Comparison of ENCODE assay signal across 13 mouse cellular contexts in the genomic region with DNA sequence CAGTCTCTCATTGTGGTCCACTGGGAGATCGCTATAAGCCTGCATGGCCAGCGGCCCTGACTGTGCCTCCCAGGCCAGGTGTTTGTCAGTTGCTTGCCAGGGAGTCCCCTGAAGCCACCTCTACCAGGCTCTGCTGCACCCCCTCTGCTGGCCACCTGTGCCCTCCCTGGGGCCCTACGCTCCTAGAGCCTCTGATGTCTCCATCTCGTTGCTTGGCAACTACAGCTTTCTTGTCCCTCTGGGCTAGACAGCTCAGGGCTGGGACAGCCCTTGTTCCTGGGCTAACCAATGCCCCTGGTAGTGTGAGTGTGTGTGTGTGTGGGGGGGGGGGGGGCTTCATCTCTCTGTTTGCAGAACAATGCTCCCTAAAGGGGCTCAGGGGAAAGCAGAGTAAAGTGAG. TPM values are rescaled to one million over a fixed set of nuclear protein-coding genes. Genes with fewer than 3 reads are reported as not detected.
A peak's percentile ranks its signal among the peaks of the same experiment; 100 is the strongest.
DNase-seq lines count a peak whose midpoint lies in the region; ATAC-seq lines count a peak whose summit lies in the region.
"Had no signal": no experiment of that assay in that cellular context is flagged by ENCODE, and none has a peak within 500 bp of the region (broad histone marks: within the 10 kb centered on the region; RNA-seq: fewer than 3 reads in every experiment).

No protein-coding gene starts in this region.

- DNase-seq in forebrain, embryonic 14.5 days (ENCODE audit: low spot score): no peak
- peak; percentile 67 to 68 for DNase-seq in thymus, postnatal 10 days (ENCODE audit: low spot score in 2 of 2)
- DNase-seq in urinary bladder, postnatal 10 days (ENCODE audit: low spot score): no peak
- DNase-seq in gastrocnemius, adult 8-10 months (ENCODE audit: low spot score in 2 of 2): no peak
- DNase-seq in left cerebral cortex, adult 11 months (ENCODE audit: low spot score): no peak
- DNase-seq: adrenal gland, adult 2 months; gastrocnemius, postnatal 36 days; heart, postnatal 14 days; layer of hippocampus, postnatal 36 days had no signal

- H3K4me2 ChIP-seq in kidney, embryonic 15.5 days: no peak overlapping the region
- no peak overlapping the region for H3K4me2 ChIP-seq in kidney, embryonic 16.5 days (replicated peaks; ENCODE audit: low read depth, low read length)
- H3K4me2 ChIP-seq in forebrain, embryonic 14.5 days (ENCODE audit: low read length): no peak overlapping the region
- no peak overlapping the region for H3K4me2 ChIP-seq in midbrain, embryonic 12.5 days (replicated peaks)

- H3K9me3 ChIP-seq in kidney, embryonic 15.5 days (replicated peaks): no peaks in the 10 kb centered on the region
- no peaks in the 10 kb centered on the region for H3K9me3 ChIP-seq in kidney, embryonic 16.5 days (ENCODE audit: low read length)
- no peaks in the 10 kb centered on the region for H3K9me3 ChIP-seq in forebrain, embryonic 14.5 days (replicated peaks; ENCODE audit: control insufficient read depth, low read length)
- H3K9me3 ChIP-seq in midbrain, embryonic 12.5 days: no peaks in the 10 kb centered on the region

- H3K27me3 ChIP-seq in kidney, embryonic 15.5 days: no peaks in the 10 kb centered on the region
- no peaks in the 10 kb centered on the region for H3K27me3 ChIP-seq in kidney, embryonic 16.5 days (ENCODE audit: insufficient read depth, low read length)
- H3K27me3 ChIP-seq in forebrain, embryonic 14.5 days (replicated peaks; ENCODE audit: control insufficient read depth, insufficient read depth, low read length): no peaks in the 10 kb centered on the region
- no peaks in the 10 kb centered on the region; the same call in 1 of the 2 replicates for H3K27me3 ChIP-seq in midbrain, embryonic 12.5 days

- H3K4me1 ChIP-seq in kidney, embryonic 15.5 days: no peaks in the 10 kb centered on the region
- H3K4me1 ChIP-seq in kidney, embryonic 16.5 days (ENCODE audit: insufficient read depth, low read length): no peaks in the 10 kb centered on the region
- no peaks in the 10 kb centered on the region for H3K4me1 ChIP-seq in forebrain, embryonic 14.5 days (ENCODE audit: control insufficient read depth, insufficient read depth, low read length)
- H3K4me1 ChIP-seq in midbrain, embryonic 12.5 days: peaks cover 19% of the 10 kb centered on the region

- H3K4me3 ChIP-seq in kidney, embryonic 15.5 days (replicated peaks): no peak overlapping the region
- no peak overlapping the region for H3K4me3 ChIP-seq in kidney, embryonic 16.5 days (ENCODE audit: low read length)
- no peak overlapping the region for H3K4me3 ChIP-seq in forebrain, embryonic 14.5 days (ENCODE audit: low read depth, low read length)
- H3K4me3 ChIP-seq in midbrain, embryonic 12.5 days: no peak overlapping the region

- no peak overlapping the region for H3K9ac ChIP-seq in kidney, embryonic 15.5 days
- no peak overlapping the region for H3K9ac ChIP-seq in kidney, embryonic 16.5 days (replicated peaks; ENCODE audit: low read length)
- H3K9ac ChIP-seq in forebrain, embryonic 14.5 days (ENCODE audit: low read length): no peak overlapping the region
- no peak overlapping the region for H3K9ac ChIP-seq in midbrain, embryonic 12.5 days (replicated peaks)
- H3K9ac ChIP-seq: liver, embryonic 14.5 days had no signal

- ATAC-seq in kidney, embryonic 15.5 days (replicated peaks; ENCODE audit: low FRiP score): 0 out of 2 replicates have a peak, but pooled peaks have one; percentile 40
- ATAC-seq in kidney, embryonic 16.5 days (ENCODE audit: low FRiP score, low TSS enrichment): no peak
- ATAC-seq in forebrain, embryonic 14.5 days: 0 out of 2 replicates have a peak, but pooled peaks have one; percentile 18
- ATAC-seq in midbrain, embryonic 12.5 days (ENCODE audit: low FRiP score, low read depth): peak; percentile 85; the same call in 1 of the 2 replicates

- H3K27ac ChIP-seq in kidney, embryonic 15.5 days: no peak overlapping the region
- H3K27ac ChIP-seq in kidney, embryonic 16.5 days (ENCODE audit: low read length): no peak overlapping the region
- H3K27ac ChIP-seq in forebrain, embryonic 14.5 days (ENCODE audit: low read depth, low read length): no peak overlapping the region
- no peak overlapping the region for H3K27ac ChIP-seq in midbrain, embryonic 12.5 days (replicated peaks)
- H3K27ac ChIP-seq: liver, embryonic 14.5 days had no signal

- no peaks in the 10 kb centered on the region for H3K36me3 ChIP-seq in kidney, embryonic 15.5 days
- no peaks in the 10 kb centered on the region for H3K36me3 ChIP-seq in kidney, embryonic 16.5 days (ENCODE audit: insufficient read depth, low read length)
- H3K36me3 ChIP-seq in forebrain, embryonic 14.5 days (ENCODE audit: control insufficient read depth, insufficient read depth, low read length): no peaks in the 10 kb centered on the region
- no peaks in the 10 kb centered on the region for H3K36me3 ChIP-seq in midbrain, embryonic 12.5 days

- 55% methylated on average over 4 of the region's 4 CpGs for WGBS in kidney, embryonic 15.5 days
- 49% methylated on average over 4 of the region's 4 CpGs for WGBS in kidney, embryonic 16.5 days
- WGBS in forebrain, embryonic 14.5 days: 41% methylated on average over 4 of the region's 4 CpGs
- WGBS in midbrain, embryonic 12.5 days: 40% methylated on average over 4 of the region's 4 CpGs

RNA-seq across cellular contexts. Expression of a gene that starts 10.1 kb away (rescaled TPM):
- polyA plus RNA-seq in kidney, embryonic 15.5 days (2015; fragmentation: Nextera tagmentation; extraction: Ambion mirVana): 22.1 and 26.1 TPM in 2 replicates
- polyA plus RNA-seq in kidney, embryonic 16.5 days (2015; fragmentation: Nextera tagmentation; extraction: Ambion mirVana): 27.0 and 28.1 TPM in 2 replicates
- 14.5 and 16.6 TPM in 2 replicates for polyA plus RNA-seq in forebrain, embryonic 14.5 days (2014; fragmentation: Nextera tagmentation; extraction: Ambion mirVana)
- 38.7 and 39.0 TPM in 2 replicates for polyA plus RNA-seq in midbrain, embryonic 12.5 days (2016; fragmentation: Nextera tagmentation; extraction: Ambion mirVana)
- 1 to 10 TPM; 3.5 to 5.1 (median 3.6) TPM for total RNA-seq in gastrocnemius, adult 8-10 months (2022)

RNA-seq across cellular contexts. Expression of a gene that starts 38.3 kb away (rescaled TPM):
- polyA plus RNA-seq in kidney, embryonic 15.5 days (2015; fragmentation: Nextera tagmentation; extraction: Ambion mirVana): 0.78 and 1.6 TPM in 2 replicates
- polyA plus RNA-seq in kidney, embryonic 16.5 days (2015; fragmentation: Nextera tagmentation; extraction: Ambion mirVana): 2.1 and 2.3 TPM in 2 replicates
- 0.28 and 0.41 TPM in 2 replicates for polyA plus RNA-seq in forebrain, embryonic 14.5 days (2014; fragmentation: Nextera tagmentation; extraction: Ambion mirVana)
- polyA plus RNA-seq in midbrain, embryonic 12.5 days (2016; fragmentation: Nextera tagmentation; extraction: Ambion mirVana): 0.15 TPM in 1 of 2 replicates, not detected in the other
- total RNA-seq in gastrocnemius, adult 8-10 months (2022): not detected
- total RNA-seq: gastrocnemius, postnatal 36 days; layer of hippocampus, postnatal 36 days had no signal

Comparison
In these comparisons a context has a peak if more than half of its experiments do, and no peak if none do; other contexts are left out.
1. DNase-seq: peak in thymus, postnatal 10 days (2 of 2); none in forebrain, embryonic 14.5 days (single experiment), urinary bladder, postnatal 10 days (single experiment), gastrocnemius, adult 8-10 months (0 of 2) and left cerebral cortex, adult 11 months (single experiment).